Mouse (Mus musculus) embryonic facial prominence, embryonic 14.5 days (tissue): ENCODE measurements around the gene Diras2. TPM values are rescaled to one million over a fixed set of nuclear protein-coding genes. Genes with fewer than 3 reads are reported as not detected.

ENCODE experiments used
- ATAC-seq: fragments of 200-750 bp; cut with Nextera tagmentation; 2 replicates; pipeline ENCODE4 v1.8.0; 2017; ENCODE audit warnings: low read depth, moderate number of reproducible peaks, moderate TSS enrichment
- DNase-seq: peaks from one replicate; pipeline ENCODE4 v3.0.0-alpha.2; 2015; ENCODE audit warnings: low spot score
- H3K27ac ChIP-seq: fragments of 300-500 bp; sonication (generic); replicated peaks from 2 replicates; pipeline ENCODE4 v1.5.1; 2014; ENCODE audit warnings: low read depth, mild to moderate bottlenecking, low read length, moderate library complexity
- H3K27me3 ChIP-seq: fragments of 300-500 bp; sonication (generic); replicated peaks from 2 replicates; pipeline ENCODE4 v1.6.1; 2014; ENCODE audit warnings: low read length; ENCODE audit not compliant: control insufficient read depth, insufficient read depth
- H3K36me3 ChIP-seq: fragments of 300-500 bp; sonication (generic); 2 replicates; pipeline ENCODE4 v1.6.1; 2014; ENCODE audit warnings: low read length, mixed read lengths; ENCODE audit not compliant: control insufficient read depth, insufficient read depth
- H3K4me1 ChIP-seq: fragments of 300-500 bp; sonication (generic); 2 replicates; pipeline ENCODE4 v1.6.1; 2014; ENCODE audit warnings: antibody characterized with exemption, low read length; ENCODE audit not compliant: control insufficient read depth, insufficient read depth
- H3K4me2 ChIP-seq: fragments of 300-500 bp; sonication (generic); 2 replicates; pipeline ENCODE4 v1.6.1; 2014; ENCODE audit warnings: low read depth, mild to moderate bottlenecking, low read length, moderate library complexity, mixed read lengths
- H3K4me3 ChIP-seq: fragments of 300-500 bp; sonication (generic); 2 replicates; pipeline ENCODE4 v1.5.1; 2014; ENCODE audit warnings: low read depth, mild to moderate bottlenecking, low read length
- H3K9ac ChIP-seq: fragments of 300-500 bp; sonication (generic); 2 replicates; pipeline ENCODE4 v1.6.1; 2014; ENCODE audit warnings: low read depth, mild to moderate bottlenecking, low read length, moderate library complexity, mixed read lengths
- H3K9me3 ChIP-seq: fragments of 300-500 bp; sonication (generic); 2 replicates; pipeline ENCODE4 v1.6.1; 2016; ENCODE audit warnings: low read length; ENCODE audit not compliant: control insufficient read depth
- WGBS: fragments of 180-500 bp; shearing (Covaris S2); extraction: QIAGEN DNeasy Blood & Tissue Kit; methylation state at CpG from one replicate; pipeline ENCODE4 v1.1.7; 2014; 5-methylcytosine and 5-hydroxymethylcytosine counted together
- polyA plus RNA-seq: library from polyadenylated mRNA; unstranded; fragments of >200 nt; fragmentation: Nextera tagmentation; extraction: Ambion mirVana; gene quantifications from 2 replicates; pipeline ENCODE4 v1.2.1, GENCODE M21; 2014

Gene Diras2
- polyA plus RNA-seq, 1 experiment from 2014 or later, result 0.67 TPM

GRCm38 (mm10) chr13:52561367-52562165, 30.5 kb upstream of the Diras2 start:
- WGBS, result 86% methylated on average over 8 of the region's 8 CpGs
- Histone ChIP-seq H3K36me3 (no peaks in the 10 kb centered on the region), H3K4me3 (no peak overlapping the region), H3K27me3 (no peaks in the 10 kb centered on the region), H3K9ac (no peak overlapping the region), H3K4me2 (no peak overlapping the region), H3K27ac (no peak overlapping the region), H3K9me3 (no peaks in the 10 kb centered on the region), H3K4me1 (no peaks in the 10 kb centered on the region)
- ATAC-seq (no peak), DNase-seq (no peak)

GRCm38 (mm10) chr13:52557421-52557820, 26.3 kb upstream of the Diras2 start:
- no peak for ATAC-seq
- Histone ChIP-seq H3K4me2 (no peak overlapping the region), H3K4me3 (no peak overlapping the region), H3K27me3 (no peaks in the 10 kb centered on the region), H3K27ac (no peak overlapping the region), H3K9me3 (no peaks in the 10 kb centered on the region), H3K4me1 (no peaks in the 10 kb centered on the region), H3K36me3 (no peaks in the 10 kb centered on the region), H3K9ac (no peak overlapping the region)
- WGBS, result 67% methylated on average over 7 of the region's 7 CpGs
- DNase-seq, result no peak

GRCm38 (mm10) chr13:52554722-52555121, 23.6 kb upstream of the Diras2 start:
- Histone ChIP-seq H3K27ac (no peak overlapping the region), H3K4me3 (no peak overlapping the region), H3K4me2 (no peak overlapping the region), H3K9ac (no peak overlapping the region), H3K27me3 (no peaks in the 10 kb centered on the region), H3K4me1 (no peaks in the 10 kb centered on the region), H3K9me3 (no peaks in the 10 kb centered on the region), H3K36me3 (no peaks in the 10 kb centered on the region)
- 84% methylated on average over 9 of the region's 9 CpGs for WGBS
- ATAC-seq (no peak), DNase-seq (no peak)

GRCm38 (mm10) chr13:52552822-52553477, 21.9 kb upstream of the Diras2 start:
- H3K4me1 ChIP-seq, result no peaks in the 10 kb centered on the region
- DNase-seq (no peak), ATAC-seq (no peak)
- H3K9me3 ChIP-seq, result no peaks in the 10 kb centered on the region
- H3K4me2 ChIP-seq, result no peak overlapping the region
- no peak overlapping the region for H3K27ac ChIP-seq
- no peak overlapping the region for H3K4me3 ChIP-seq
- H3K27me3 ChIP-seq, result no peaks in the 10 kb centered on the region
- H3K36me3 ChIP-seq, result no peaks in the 10 kb centered on the region
- no peak overlapping the region for H3K9ac ChIP-seq
- 49% methylated on average over 9 of the region's 9 CpGs for WGBS

- H3K9me3 ChIP-seq, result no peaks in the 10 kb centered on the region
- no peaks in the 10 kb centered on the region for H3K27me3 ChIP-seq
- no peak overlapping the region for H3K9ac ChIP-seq
- no peaks in the 10 kb centered on the region for H3K4me1 ChIP-seq
- 77% methylated on average over 9 of the region's 9 CpGs for WGBS
- no peaks in the 10 kb centered on the region for H3K36me3 ChIP-seq
- no peak overlapping the region for H3K27ac ChIP-seq
- no peak for ATAC-seq
- no peak overlapping the region for H3K4me3 ChIP-seq
- no peak for DNase-seq
- H3K4me2 ChIP-seq, result no peak overlapping the region
Measured at GRCm38 (mm10) chr13:52551275-52551674, 20.2 kb upstream of the Diras2 start.

GRCm38 (mm10) chr13:52550690-52551193, 19.7 kb upstream of the Diras2 start:
- DNase-seq (no peak), ATAC-seq (no peak)
- Histone ChIP-seq H3K4me1 (no peaks in the 10 kb centered on the region), H3K4me2 (no peak overlapping the region), H3K36me3 (no peaks in the 10 kb centered on the region), H3K9ac (no peak overlapping the region), H3K27ac (no peak overlapping the region), H3K4me3 (no peak overlapping the region), H3K27me3 (no peaks in the 10 kb centered on the region), H3K9me3 (no peaks in the 10 kb centered on the region)
- WGBS, result 69% methylated on average over 5 of the region's 5 CpGs

- Histone ChIP-seq H3K27me3 (no peaks in the 10 kb centered on the region), H3K36me3 (no peaks in the 10 kb centered on the region), H3K9ac (no peak overlapping the region), H3K4me1 (no peaks in the 10 kb centered on the region), H3K4me3 (no peak overlapping the region), H3K9me3 (no peaks in the 10 kb centered on the region), H3K4me2 (no peak overlapping the region), H3K27ac (no peak overlapping the region)
- ATAC-seq (no peak), DNase-seq (no peak)
- WGBS, result 71% methylated on average over 6 of the region's 6 CpGs
Measured at GRCm38 (mm10) chr13:52546288-52546687, 15.2 kb upstream of the Diras2 start.

GRCm38 (mm10) chr13:52542636-52543035, 11.6 kb upstream of the Diras2 start:
- Histone ChIP-seq H3K27me3 (no peaks in the 10 kb centered on the region), H3K36me3 (no peaks in the 10 kb centered on the region), H3K9ac (no peak overlapping the region), H3K4me3 (no peak overlapping the region), H3K27ac (no peak overlapping the region), H3K4me1 (no peaks in the 10 kb centered on the region), H3K9me3 (no peaks in the 10 kb centered on the region), H3K4me2 (no peak overlapping the region)
- 70% methylated on average over 4 of the region's 4 CpGs for whole genome bisulfite sequencing
- no peak for ATAC-seq
- no peak for DNase-seq
